Mouse (Mus musculus) liver, embryonic 14.5 days (tissue): Measurements from ENCODE around the gene Gpsm3.

Experiments used
- CTCF ChIP-seq: IDR thresholded peaks from 2 replicates; pipeline ENCODE4 v1.5.1; 2016; ENCODE audit warnings: antibody characterized with exemption, low read depth, control low read depth
- EP300 ChIP-seq: IDR thresholded peaks from 2 replicates; pipeline ENCODE4 v1.6.1; 2016; ENCODE audit warnings: antibody characterized with exemption, low read depth

GRCm38 (mm10) chr17:34631647-34632046 lies 42.0 kb downstream of the Gpsm3 start:
- TF ChIP-seq EP300 (no peak), CTCF (no peak)
